Mouse (Mus musculus): ENCODE measurements at regions not wholly inside any gene's neighbourhood (a gene's known extent, or its start where the extent isn't known, plus 50 kb on each side); places are given as distances from the start of the nearest gene placed in this dataset.

GRCm38 (mm10) chr6:16999451-17000139 is 65.4 kb upstream of the Tes start:
- DNase-seq, result no peak

- no peak for DNase-seq
Observed at GRCm38 (mm10) chr6:16995495-16995936, 69.4 kb upstream of the Tes start.

GRCm38 (mm10) chr6:16994711-16995110 is 70.2 kb upstream of the Tes start:
- no peak for DNase-seq

GRCm38 (mm10) chr6:16991996-16992591 is 72.9 kb upstream of the Tes start:
- DNase-seq, result no peak

- DNase-seq, result peak; percentile 34
Observed at GRCm38 (mm10) chr6:16978206-16978505, 79.9 kb upstream of the Tfec start.

GRCm38 (mm10) chr6:16977392-16978205 is 79.4 kb upstream of the Tfec start:
- no peak for DNase-seq

GRCm38 (mm10) chr6:16965658-16966057 is 67.4 kb upstream of the Tfec start:
- DNase-seq, result no peak

GRCm38 (mm10) chr6:16964362-16964761 is 66.1 kb upstream of the Tfec start:
- no peak for DNase-seq

- no peak for DNase-seq
Observed at GRCm38 (mm10) chr6:16963958-16964357, 65.7 kb upstream of the Tfec start.

- DNase-seq, result no peak
Observed at GRCm38 (mm10) chr6:16958102-16958501, 59.9 kb upstream of the Tfec start.

GRCm38 (mm10) chr6:16956771-16957435 is 58.7 kb upstream of the Tfec start:
- DNase-seq, result no peak
